Comparison of ENCODE assay signal across 23 mouse cellular contexts in the genomic region with DNA sequence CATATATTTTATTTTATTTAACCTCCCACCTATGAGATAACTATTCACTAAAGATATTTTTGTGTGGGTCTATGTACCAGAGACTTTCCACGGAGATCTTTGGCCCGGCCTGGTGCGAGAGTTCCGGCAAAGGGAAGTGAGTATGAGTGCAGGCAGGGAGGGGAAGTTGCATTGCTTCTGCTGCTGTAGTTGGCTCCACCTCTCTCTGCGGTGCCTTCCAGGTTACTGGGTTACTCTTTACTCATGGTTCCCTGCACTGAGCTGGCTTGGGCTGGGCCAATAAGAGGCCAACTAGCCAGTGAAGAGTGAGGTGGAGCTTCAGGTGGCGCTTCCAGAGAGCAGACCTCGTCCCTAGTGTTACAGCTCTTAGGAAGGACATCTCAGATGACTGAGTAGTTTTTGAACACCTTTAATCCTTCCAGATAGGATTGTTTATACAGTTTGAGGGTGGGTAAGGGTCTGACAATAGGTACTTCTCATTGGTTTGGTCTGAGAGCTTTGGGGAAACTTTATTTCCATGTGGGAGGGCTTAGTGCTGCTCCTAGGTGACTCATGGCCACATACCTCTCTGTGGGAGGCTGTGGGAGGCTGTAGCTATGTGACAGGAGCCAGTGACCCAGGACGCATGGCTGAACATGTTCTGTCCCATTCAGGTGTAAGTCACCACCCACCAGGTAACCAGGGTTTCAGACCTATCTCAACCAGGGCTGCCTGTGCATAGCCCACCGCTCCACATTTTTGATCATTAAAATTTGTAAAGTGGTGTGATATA. TPM values are rescaled to one million over a fixed set of nuclear protein-coding genes. Genes with fewer than 3 reads are reported as not detected.
A peak's percentile ranks its signal among the peaks of the same experiment; 100 is the strongest.
DNase-seq lines count a peak whose midpoint lies in the region; ATAC-seq lines count a peak whose summit lies in the region.
"Had no signal": no experiment of that assay in that cellular context is flagged by ENCODE, and none has a peak within 500 bp of the region (broad histone marks: within the 10 kb centered on the region; RNA-seq: fewer than 3 reads in every experiment).

No protein-coding gene starts in this region.

- no peaks in the 10 kb centered on the region for H3K4me1 ChIP-seq in hindbrain, embryonic 14.5 days (replicated peaks; ENCODE audit: control insufficient read depth, insufficient read depth, low read length)
- no peaks in the 10 kb centered on the region for H3K4me1 ChIP-seq in hindbrain, embryonic 10.5 days (replicated peaks)
- H3K4me1 ChIP-seq: forebrain, embryonic 15.5 days; hindbrain, embryonic 15.5 days; limb, embryonic 15.5 days; midbrain, embryonic 15.5 days had no signal

- no peak for ATAC-seq in hindbrain, embryonic 14.5 days (ENCODE audit: low FRiP score)
- peak; percentile 100 for ATAC-seq in megakaryocyte progenitor cell, adult 5-6 weeks (replicated peaks; ENCODE audit: poor library complexity)
- ATAC-seq: forebrain, embryonic 15.5 days; midbrain, embryonic 15.5 days had no signal

- DNase-seq in hindbrain, embryonic 14.5 days (ENCODE audit: low spot score), result peak; percentile 4
- no peak for DNase-seq in hindbrain, embryonic 10.5 days (ENCODE audit: low spot score)
- peak; percentile 34 for DNase-seq in lung, postnatal 36 days
- no peak for DNase-seq in lung, postnatal 10 days
- no peak for DNase-seq in left cerebral cortex, postnatal 25 days (ENCODE audit: low spot score in 2 of 2)
- DNase-seq in right cerebral cortex, postnatal 10 days (ENCODE audit: low spot score in 2 of 2), result no peak
- DNase-seq in c-Kit-positive CD71-positive TER-119-positive erythroid progenitor cells, embryonic 14.5 days (ENCODE audit: low spot score), result no peak
- DNase-seq: adrenal gland, adult 2 months; cerebellum, adult 8-10 months; heart, adult 18-20 months; kidney, adult 9 months; thymus, postnatal 4 days had no signal

- H3K4me3 ChIP-seq in hindbrain, embryonic 14.5 days (replicated peaks; ENCODE audit: low read length), result no peak overlapping the region
- H3K4me3 ChIP-seq in hindbrain, embryonic 10.5 days, result no peak overlapping the region
- H3K4me3 ChIP-seq: forebrain, embryonic 15.5 days; hindbrain, embryonic 15.5 days; limb, embryonic 15.5 days; midbrain, embryonic 15.5 days had no signal

- no peak overlapping the region for H3K4me2 ChIP-seq in hindbrain, embryonic 14.5 days (replicated peaks)
- H3K4me2 ChIP-seq: forebrain, embryonic 15.5 days; hindbrain, embryonic 15.5 days; limb, embryonic 15.5 days; midbrain, embryonic 15.5 days had no signal

- H3K9ac ChIP-seq in hindbrain, embryonic 14.5 days, result no peak overlapping the region
- H3K9ac ChIP-seq: forebrain, embryonic 15.5 days; hindbrain, embryonic 15.5 days; limb, embryonic 15.5 days; midbrain, embryonic 15.5 days had no signal

- H3K27me3 ChIP-seq in hindbrain, embryonic 14.5 days (ENCODE audit: control insufficient read depth, insufficient read depth, low read length), result no peaks in the 10 kb centered on the region
- H3K27me3 ChIP-seq in hindbrain, embryonic 10.5 days (ENCODE audit: insufficient read depth, poor library complexity, severe bottlenecking), result no peaks in the 10 kb centered on the region
- H3K27me3 ChIP-seq: forebrain, embryonic 15.5 days; hindbrain, embryonic 15.5 days; limb, embryonic 15.5 days; midbrain, embryonic 15.5 days had no signal

- H3K27ac ChIP-seq in hindbrain, embryonic 14.5 days, result no peak overlapping the region
- H3K27ac ChIP-seq in hindbrain, embryonic 10.5 days, result no peak overlapping the region
- H3K27ac ChIP-seq: forebrain, embryonic 15.5 days; hindbrain, embryonic 15.5 days; limb, embryonic 15.5 days; macrophage; midbrain, embryonic 15.5 days had no signal

- no peaks in the 10 kb centered on the region for H3K36me3 ChIP-seq in hindbrain, embryonic 14.5 days (replicated peaks; ENCODE audit: control insufficient read depth, insufficient read depth)
- no peaks in the 10 kb centered on the region for H3K36me3 ChIP-seq in hindbrain, embryonic 10.5 days
- H3K36me3 ChIP-seq: forebrain, embryonic 15.5 days; hindbrain, embryonic 15.5 days; limb, embryonic 15.5 days; midbrain, embryonic 15.5 days had no signal

- WGBS in hindbrain, embryonic 14.5 days, result 78% methylated on average over 9 of the region's 9 CpGs
- 79% methylated on average over 9 of the region's 9 CpGs for WGBS in hindbrain, embryonic 10.5 days

- intact Hi-C loops in left cerebral cortex, postnatal 25 days (cut with DNase I), result no loop called here

- no peaks in the 10 kb centered on the region for H3K9me3 ChIP-seq in hindbrain, embryonic 14.5 days (ENCODE audit: control insufficient read depth, low read length)
- no peaks in the 10 kb centered on the region for H3K9me3 ChIP-seq in hindbrain, embryonic 10.5 days
- H3K9me3 ChIP-seq: forebrain, embryonic 15.5 days; hindbrain, embryonic 15.5 days; limb, embryonic 15.5 days; midbrain, embryonic 15.5 days had no signal

RNA-seq across cellular contexts. Expression of gene Fam162b, which starts 18.9 kb away (rescaled TPM):
- polyA plus RNA-seq in hindbrain, embryonic 14.5 days (2014; fragmentation: Nextera tagmentation; extraction: Ambion mirVana), result 2.2 and 4.2 TPM in 2 replicates
- 2.5 and 4.9 TPM in 2 replicates for polyA plus RNA-seq in hindbrain, embryonic 10.5 days (2016; fragmentation: Nextera tagmentation; extraction: Ambion mirVana)
- total RNA-seq in megakaryocyte progenitor cell, adult 5-6 weeks (2015), result not detected in 2 replicates
- not detected in 2 replicates for total RNA-seq in megakaryocyte progenitor cell, adult 5-6 weeks (2017)
- total RNA-seq in left cerebral cortex, postnatal 25 days (2021), result not detected
- total RNA-seq: adrenal gland, adult 2 months; gastrocnemius, adult 18-20 months; heart, adult 18-20 months; layer of hippocampus, adult 8-10 months; left cerebral cortex, postnatal 10 days had no signal
- polyA plus RNA-seq: adrenal gland, adult 2 months; macrophage had no signal

RNA-seq across cellular contexts. Expression of gene Gprc6a, which starts 59.9 kb away (rescaled TPM):
- not detected in 2 replicates for polyA plus RNA-seq in hindbrain, embryonic 14.5 days (2014; fragmentation: Nextera tagmentation; extraction: Ambion mirVana)
- polyA plus RNA-seq in hindbrain, embryonic 10.5 days (2016; fragmentation: Nextera tagmentation; extraction: Ambion mirVana), result not detected in 2 replicates
- not detected in 2 replicates for total RNA-seq in megakaryocyte progenitor cell, adult 5-6 weeks (2015)
- total RNA-seq in megakaryocyte progenitor cell, adult 5-6 weeks (2017), result not detected in 2 replicates
- not detected for total RNA-seq in left cerebral cortex, postnatal 25 days (2021)
- total RNA-seq: adrenal gland, adult 2 months; gastrocnemius, adult 18-20 months; heart, adult 18-20 months; layer of hippocampus, adult 8-10 months; left cerebral cortex, postnatal 10 days had no signal
- polyA plus RNA-seq: adrenal gland, adult 2 months; forebrain, embryonic 15.5 days; hindbrain, embryonic 15.5 days; macrophage; midbrain, embryonic 15.5 days; neural tube, embryonic 11.5 days; small intestine, adult 2 months had no signal

Comparison
In these comparisons a context has a peak if more than half of its experiments do, and no peak if none do; other contexts are left out.
1. DNase-seq: peak in hindbrain, embryonic 14.5 days (single experiment) and lung, postnatal 36 days (single experiment); none in hindbrain, embryonic 10.5 days (single experiment), lung, postnatal 10 days (single experiment), left cerebral cortex, postnatal 25 days (0 of 2), right cerebral cortex, postnatal 10 days (0 of 2) and c-Kit-positive CD71-positive TER-119-positive erythroid progenitor cells, embryonic 14.5 days (single experiment).